Mouse (Mus musculus) ovary, adult 18-20 months (tissue): ENCODE measurements around the gene Sh3rf3.
"Not testable (repeated sequence)": the region's sequence is repeated elsewhere in the genome, so short reads cannot be mapped to it uniquely, and the experiment has no call there.

Experiments
- DNase-seq: peaks from one replicate; pipeline ENCODE4 v3.0.0; 2022; ENCODE audit warnings: low spot score, mixed read lengths

Gene Sh3rf3

GRCm38 (mm10) chr10:58991611-58992010 is 178.5 kb downstream of the Sh3rf3 start:
- no peak for DNase-seq

- DNase-seq, result no peak
Measured at GRCm38 (mm10) chr10:58994726-58995125, 181.6 kb downstream of the Sh3rf3 start.

- no peak for DNase-seq
Measured at GRCm38 (mm10) chr10:58995132-58995531, 182.0 kb downstream of the Sh3rf3 start.

GRCm38 (mm10) chr10:59002361-59002760 is 189.2 kb downstream of the Sh3rf3 start:
- no peak for DNase-seq

- DNase-seq, result no peak
Measured at GRCm38 (mm10) chr10:59011415-59011814, 198.3 kb downstream of the Sh3rf3 start.

- DNase-seq, result no peak
Measured at GRCm38 (mm10) chr10:59013618-59014017, 200.5 kb downstream of the Sh3rf3 start.

- no peak for DNase-seq
Measured at GRCm38 (mm10) chr10:59019302-59019973, 206.3 kb downstream of the Sh3rf3 start.

GRCm38 (mm10) chr10:59050434-59050833 is 237.3 kb downstream of the Sh3rf3 start:
- DNase-seq, result no peak

- DNase-seq, result no peak
Measured at GRCm38 (mm10) chr10:59056294-59056693, 243.1 kb downstream of the Sh3rf3 start.

- DNase-seq, result no peak
Measured at GRCm38 (mm10) chr10:59066804-59067203, 253.6 kb downstream of the Sh3rf3 start.

GRCm38 (mm10) chr10:59072827-59073226 is 259.7 kb downstream of the Sh3rf3 start:
- no peak for DNase-seq

- DNase-seq, result no peak
Measured at GRCm38 (mm10) chr10:59076681-59077080, 263.5 kb downstream of the Sh3rf3 start.

- no peak for DNase-seq
Measured at GRCm38 (mm10) chr10:59077909-59078308, 264.8 kb downstream of the Sh3rf3 start.

- DNase-seq, result no peak
Measured at GRCm38 (mm10) chr10:59085604-59086003, 272.4 kb downstream of the Sh3rf3 start.

GRCm38 (mm10) chr10:59086578-59086977 is 273.4 kb downstream of the Sh3rf3 start:
- no peak for DNase-seq

GRCm38 (mm10) chr10:59089861-59090621 is 276.9 kb downstream of the Sh3rf3 start:
- DNase-seq, result no peak

GRCm38 (mm10) chr10:59090622-59090971 is 277.4 kb downstream of the Sh3rf3 start:
- no peak for DNase-seq

- DNase-seq, result no peak
Measured at GRCm38 (mm10) chr10:59091556-59091955, 278.4 kb downstream of the Sh3rf3 start.

- no peak for DNase-seq
Measured at GRCm38 (mm10) chr10:59091988-59092387, 278.8 kb downstream of the Sh3rf3 start.

- not testable (repeated sequence) for DNase-seq
Measured at GRCm38 (mm10) chr10:59103076-59103475, 289.9 kb downstream of the Sh3rf3 start.

- no peak for DNase-seq
Measured at GRCm38 (mm10) chr10:59104683-59105082, 291.5 kb downstream of the Sh3rf3 start.

GRCm38 (mm10) chr10:59105885-59106284 is 292.7 kb downstream of the Sh3rf3 start:
- no peak for DNase-seq

- no peak for DNase-seq
Measured at GRCm38 (mm10) chr10:59106644-59107043, 293.5 kb downstream of the Sh3rf3 start.

GRCm38 (mm10) chr10:59109015-59109414 is 295.9 kb downstream of the Sh3rf3 start:
- DNase-seq, result peak; percentile 18
